Mouse (Mus musculus) thymus, adult 2 months (tissue): ENCODE data around the gene Anks1b.

Experiments
- CTCF ChIP-seq: fragments of 200-500 bp; IDR thresholded peaks from 2 replicates; pipeline ENCODE4 v1.5.1; 2012; ENCODE audit warnings: mild to moderate bottlenecking, control low read depth, low read length, moderate library complexity, borderline replicate concordance; ENCODE audit not compliant: control insufficient read depth, poor library complexity, insufficient read depth; ENCODE audit errors: extremely low read depth
- POLR2A ChIP-seq: fragments of 200-500 bp; IDR thresholded peaks from 2 replicates; pipeline ENCODE4 v1.6.1; 2012; ENCODE audit warnings: mild to moderate bottlenecking, low read length, control low read depth, moderate library complexity; ENCODE audit not compliant: control insufficient read depth, poor library complexity, insufficient read depth; ENCODE audit errors: extremely low read depth

- TF ChIP-seq CTCF = no peak
- TF ChIP-seq POLR2A = no peak
Measured at GRCm38 (mm10) chr10:90112662-90113061, 239.4 kb downstream of the Anks1b start.
